Mouse (Mus musculus): ENCODE data around the gene Olfr547. TPM values are rescaled to one million over a fixed set of nuclear protein-coding genes. Genes with fewer than 3 reads are reported as not detected.
"Not testable (repeated sequence)": the region's sequence is repeated elsewhere in the genome, so short reads cannot be mapped to it uniquely, and the experiment has no call there.

Olfr547 gene
- not detected in 2 replicates for polyA plus RNA-seq (2015; fragmentation: Nextera tagmentation; extraction: Ambion mirVana)

DNA sequence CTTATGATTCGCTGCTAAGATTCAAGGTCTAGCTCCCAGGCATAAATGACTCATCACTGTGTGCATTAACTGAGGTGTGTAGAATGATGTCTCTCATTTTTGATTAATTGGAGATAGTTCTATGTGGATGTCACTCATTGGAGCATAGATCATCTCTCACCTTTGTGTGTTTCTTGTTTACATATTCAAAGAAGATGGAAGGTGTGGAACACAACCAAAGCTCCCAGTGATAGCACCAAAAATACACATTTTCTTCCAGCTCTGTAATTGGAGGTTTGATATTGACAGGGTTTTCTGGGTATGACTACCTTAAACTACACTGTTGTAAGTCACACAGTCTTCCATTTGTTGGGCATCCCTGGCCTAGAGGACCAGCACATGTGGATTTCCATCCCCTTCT lies at the start of gene Olfr547:
Gene Olfr547, plus strand, starts transcription at position 301 of the 400 bp plus-strand sequence.
- Histone ChIP-seq H3K9ac (ENCODE audit: low read depth, low read length) (no peak within 1 kb of the TSS), H3K4me2 (ENCODE audit: low read length) (no peak within 1 kb of the TSS), H3K9me3 (replicated peaks; ENCODE audit: control insufficient read depth, low read length, poor library complexity, severe bottlenecking) (no peaks in the 10 kb centered on the region; the same call in 1 of the 2 replicates), H3K27me3 (ENCODE audit: control insufficient read depth, insufficient read depth, low read depth, low read length) (no peaks in the 10 kb centered on the region), H3K4me3 (ENCODE audit: low read depth, low read length) (no peak within 1 kb of the TSS), H3K4me1 (ENCODE audit: control insufficient read depth, insufficient read depth, low read length) (no peaks in the 10 kb centered on the region), H3K36me3 (ENCODE audit: control insufficient read depth, insufficient read depth, low read length) (no peaks in the 10 kb centered on the region), H3K27ac (ENCODE audit: low read length) (no peak within 1 kb of the TSS)
- 77% methylated on average over 1 of the region's 1 CpGs for WGBS
- no peak for ATAC-seq

- H3K4me2 ChIP-seq (ENCODE audit: low read length); H3K27me3 ChIP-seq (ENCODE audit: control insufficient read depth, insufficient read depth, low read depth, low read length); H3K9me3 ChIP-seq (replicated peaks; ENCODE audit: control insufficient read depth, low read length, poor library complexity, severe bottlenecking); H3K9ac ChIP-seq (ENCODE audit: low read depth, low read length); ATAC-seq; H3K27ac ChIP-seq (ENCODE audit: low read length); H3K4me1 ChIP-seq (ENCODE audit: control insufficient read depth, insufficient read depth, low read length); H3K36me3 ChIP-seq (ENCODE audit: control insufficient read depth, insufficient read depth, low read length); H3K4me3 ChIP-seq (ENCODE audit: low read depth, low read length): not testable (repeated sequence)
- WGBS: 71% methylated on average over 8 of the region's 8 CpGs
Observed at GRCm38 (mm10) chr7:102484766-102485165, 49.8 kb upstream of the Olfr547 start.

- Histone ChIP-seq H3K27ac (ENCODE audit: low read length) (no peak overlapping the region), H3K4me3 (ENCODE audit: low read depth, low read length) (no peak overlapping the region), H3K4me1 (ENCODE audit: control insufficient read depth, insufficient read depth, low read length) (no peaks in the 10 kb centered on the region), H3K36me3 (ENCODE audit: control insufficient read depth, insufficient read depth, low read length) (0 out of 2 replicates have a peak, but pooled peaks cover 2% of the 10 kb centered on the region), H3K9ac (ENCODE audit: low read depth, low read length) (no peak overlapping the region), H3K4me2 (ENCODE audit: low read length) (no peak overlapping the region), H3K9me3 (replicated peaks; ENCODE audit: control insufficient read depth, low read length, poor library complexity, severe bottlenecking) (no peaks in the 10 kb centered on the region), H3K27me3 (ENCODE audit: control insufficient read depth, insufficient read depth, low read depth, low read length) (no peaks in the 10 kb centered on the region)
- ATAC-seq: no peak
- WGBS: 68% methylated on average over 1 of the region's 1 CpGs
Observed at GRCm38 (mm10) chr7:102486105-102486504, 48.4 kb upstream of the Olfr547 start.

GRCm38 (mm10) chr7:102488161-102488560 lies 46.4 kb upstream of the Olfr547 start, which contains the start of gene Olfr544:
Gene Olfr544, minus strand, starts transcription at chr7:102488313.
- Histone ChIP-seq H3K27me3 (ENCODE audit: control insufficient read depth, insufficient read depth, low read depth, low read length) (no peaks in the 10 kb centered on the region), H3K9me3 (replicated peaks; ENCODE audit: control insufficient read depth, low read length, poor library complexity, severe bottlenecking) (no peaks in the 10 kb centered on the region), H3K36me3 (ENCODE audit: control insufficient read depth, insufficient read depth, low read length) (no peaks in the 10 kb centered on the region), H3K27ac (ENCODE audit: low read length) (no peak within 1 kb of the TSS), H3K4me2 (ENCODE audit: low read length) (no peak within 1 kb of the TSS), H3K9ac (ENCODE audit: low read depth, low read length) (no peak within 1 kb of the TSS), H3K4me3 (ENCODE audit: low read depth, low read length) (no peak within 1 kb of the TSS), H3K4me1 (ENCODE audit: control insufficient read depth, insufficient read depth, low read length) (no peaks in the 10 kb centered on the region)
- 67% methylated on average over 1 of the region's 1 CpGs for WGBS
- no peak for ATAC-seq

DNA sequence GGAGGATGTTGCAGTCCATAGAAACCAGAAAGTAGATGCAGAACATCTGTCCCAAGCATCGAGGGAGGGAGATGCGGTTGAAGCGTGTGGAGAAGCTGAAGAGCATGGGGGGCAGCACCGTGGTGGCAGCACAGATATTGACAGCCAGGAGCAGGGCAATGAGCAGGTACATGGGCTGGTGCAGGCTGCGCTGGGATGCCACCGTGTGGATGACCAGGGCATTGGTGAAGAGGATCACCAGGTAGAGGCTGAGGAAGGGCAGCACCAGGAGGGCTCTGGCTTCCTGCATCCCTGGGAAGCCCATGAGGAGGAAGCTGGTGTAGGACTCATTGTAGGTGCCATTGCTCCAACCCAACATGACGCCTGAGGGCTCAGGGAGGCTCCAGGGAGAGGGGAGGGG lies 40.1 kb upstream of the Olfr547 start:
- not testable (repeated sequence) for H3K9ac ChIP-seq (ENCODE audit: low read depth, low read length); H3K4me1 ChIP-seq (ENCODE audit: control insufficient read depth, insufficient read depth, low read length); ATAC-seq; H3K27me3 ChIP-seq (ENCODE audit: control insufficient read depth, insufficient read depth, low read depth, low read length); H3K4me2 ChIP-seq (ENCODE audit: low read length); H3K27ac ChIP-seq (ENCODE audit: low read length); H3K36me3 ChIP-seq (ENCODE audit: control insufficient read depth, insufficient read depth, low read length); H3K9me3 ChIP-seq (replicated peaks; ENCODE audit: control insufficient read depth, low read length, poor library complexity, severe bottlenecking); H3K4me3 ChIP-seq (ENCODE audit: low read depth, low read length)
- WGBS: 56% methylated on average over 7 of the region's 7 CpGs

GRCm38 (mm10) chr7:102499473-102499872 lies 35.1 kb upstream of the Olfr547 start, which contains the start of gene Olfr545:
Gene Olfr545, minus strand, starts transcription at chr7:102499573.
- ATAC-seq: no peak
- no peaks in the 10 kb centered on the region for H3K4me1 ChIP-seq (ENCODE audit: control insufficient read depth, insufficient read depth, low read length)
- H3K9me3 ChIP-seq (replicated peaks; ENCODE audit: control insufficient read depth, low read length, poor library complexity, severe bottlenecking): no peaks in the 10 kb centered on the region
- H3K27ac ChIP-seq (ENCODE audit: low read length): no peak within 1 kb of the TSS
- no peak within 1 kb of the TSS for H3K9ac ChIP-seq (ENCODE audit: low read depth, low read length)
- H3K36me3 ChIP-seq (ENCODE audit: control insufficient read depth, insufficient read depth, low read length): no peaks in the 10 kb centered on the region
- WGBS: 72% methylated on average over 3 of the region's 3 CpGs
- H3K4me2 ChIP-seq (ENCODE audit: low read length): no peak within 1 kb of the TSS
- no peak within 1 kb of the TSS for H3K4me3 ChIP-seq (ENCODE audit: low read depth, low read length)
- no peaks in the 10 kb centered on the region for H3K27me3 ChIP-seq (ENCODE audit: control insufficient read depth, insufficient read depth, low read depth, low read length)

- Histone ChIP-seq H3K4me1 (ENCODE audit: control insufficient read depth, insufficient read depth, low read length) (no peaks in the 10 kb centered on the region), H3K36me3 (ENCODE audit: control insufficient read depth, insufficient read depth, low read length) (no peaks in the 10 kb centered on the region), H3K9ac (ENCODE audit: low read depth, low read length) (no peak overlapping the region), H3K9me3 (replicated peaks; ENCODE audit: control insufficient read depth, low read length, poor library complexity, severe bottlenecking) (no peaks in the 10 kb centered on the region), H3K4me3 (ENCODE audit: low read depth, low read length) (no peak overlapping the region), H3K4me2 (ENCODE audit: low read length) (no peak overlapping the region), H3K27me3 (ENCODE audit: control insufficient read depth, insufficient read depth, low read depth, low read length) (no peaks in the 10 kb centered on the region), H3K27ac (ENCODE audit: low read length) (no peak overlapping the region)
- 82% methylated on average over 5 of the region's 5 CpGs for WGBS
- ATAC-seq: no peak
Observed at GRCm38 (mm10) chr7:102501986-102502385, 32.6 kb upstream of the Olfr547 start.

DNA sequence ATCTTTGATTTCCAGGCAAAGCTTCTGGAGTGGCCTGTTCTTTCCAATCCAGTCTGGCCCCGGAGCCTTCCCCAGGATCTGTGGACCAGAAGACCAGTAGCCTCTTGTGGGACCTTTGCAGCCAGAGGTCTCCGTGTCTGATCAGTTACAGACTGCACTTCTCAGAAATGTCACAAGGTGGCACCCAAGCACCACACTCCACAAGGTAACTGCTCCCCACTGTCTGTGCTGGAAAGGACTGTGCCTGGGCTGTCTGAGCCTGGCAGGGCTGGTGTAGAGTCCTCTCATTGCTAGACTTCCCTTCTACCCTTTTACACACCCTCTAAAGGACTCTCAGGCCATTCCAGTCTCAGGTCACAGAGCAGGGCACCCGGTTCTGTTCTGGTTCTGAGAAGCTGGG lies 27.7 kb upstream of the Olfr547 start:
- H3K4me1 ChIP-seq (ENCODE audit: control insufficient read depth, insufficient read depth, low read length): no peaks in the 10 kb centered on the region
- H3K9ac ChIP-seq (ENCODE audit: low read depth, low read length): no peak overlapping the region
- H3K9me3 ChIP-seq (replicated peaks; ENCODE audit: control insufficient read depth, low read length, poor library complexity, severe bottlenecking): no peaks in the 10 kb centered on the region
- H3K27ac ChIP-seq (ENCODE audit: low read length): no peak overlapping the region
- H3K36me3 ChIP-seq (ENCODE audit: control insufficient read depth, insufficient read depth, low read length): no peaks in the 10 kb centered on the region
- WGBS: 54% methylated on average over 3 of the region's 3 CpGs
- no peak overlapping the region for H3K4me3 ChIP-seq (ENCODE audit: low read depth, low read length)
- H3K4me2 ChIP-seq (ENCODE audit: low read length): no peak overlapping the region
- no peaks in the 10 kb centered on the region for H3K27me3 ChIP-seq (ENCODE audit: control insufficient read depth, insufficient read depth, low read depth, low read length)
- ATAC-seq: peak; percentile 92

DNA sequence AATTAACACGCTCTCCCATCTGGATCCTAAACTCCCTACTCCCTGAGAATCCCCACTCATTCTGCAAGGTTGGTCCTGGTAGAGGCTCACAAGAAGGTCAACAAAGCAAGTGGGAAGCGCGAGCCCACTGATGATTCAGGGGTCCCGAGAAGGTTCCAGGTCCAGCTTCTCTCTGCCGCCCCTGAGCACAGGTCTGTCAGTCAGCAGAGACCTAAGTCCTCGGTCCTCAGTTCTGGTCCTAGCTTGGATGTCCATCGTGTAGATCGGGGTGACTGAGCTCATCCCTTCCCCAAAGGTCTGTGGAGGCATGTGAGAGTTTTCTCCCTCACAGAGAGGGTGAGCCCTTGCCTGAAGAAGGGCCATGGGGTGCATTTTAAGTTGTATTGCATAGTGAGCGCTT lies 26.5 kb upstream of the Olfr547 start:
- ATAC-seq: no peak
- Histone ChIP-seq H3K36me3 (ENCODE audit: control insufficient read depth, insufficient read depth, low read length) (no peaks in the 10 kb centered on the region), H3K9ac (ENCODE audit: low read depth, low read length) (no peak overlapping the region), H3K4me3 (ENCODE audit: low read depth, low read length) (no peak overlapping the region), H3K9me3 (replicated peaks; ENCODE audit: control insufficient read depth, low read length, poor library complexity, severe bottlenecking) (no peaks in the 10 kb centered on the region), H3K4me1 (ENCODE audit: control insufficient read depth, insufficient read depth, low read length) (no peaks in the 10 kb centered on the region), H3K27ac (ENCODE audit: low read length) (no peak overlapping the region), H3K4me2 (ENCODE audit: low read length) (no peak overlapping the region), H3K27me3 (ENCODE audit: control insufficient read depth, insufficient read depth, low read depth, low read length) (no peaks in the 10 kb centered on the region)
- WGBS: 84% methylated on average over 9 of the region's 9 CpGs

Data from midbrain, embryonic 16.5 days (tissue).